Mouse (Mus musculus) C2C12 (cell line): ENCODE data around the gene Zc3h6.

Experiments used
- CTCF ChIP-seq: IDR thresholded peaks from one replicate; pipeline ENCODE4 v1.5.1; 2011; ENCODE audit not compliant: control insufficient read depth, insufficient read depth, insufficient read length
- USF1 ChIP-seq: IDR thresholded peaks from one replicate; pipeline ENCODE4 v1.6.1; 2011; ENCODE audit warnings: low read depth, mild to moderate bottlenecking, control low read depth, moderate library complexity

- TF ChIP-seq USF1 (no peak), CTCF (no peak)
Observed at GRCm38 (mm10) chr2:129046172-129046845, 79.1 kb downstream of the Zc3h6 start.
